Mouse (Mus musculus) heart, embryonic 14.5 days (tissue): ENCODE data around the gene Mettl24. TPM values are rescaled to one million over a fixed set of nuclear protein-coding genes. Genes with fewer than 3 reads are reported as not detected.

Source experiments
- ATAC-seq: fragments of 200-750 bp; cut with Nextera tagmentation; 2 replicates; pipeline ENCODE4 v1.8.0; 2017; ENCODE audit warnings: low read depth, moderate TSS enrichment; ENCODE audit not compliant: insufficient number of reproducible peaks, insufficient read depth, low FRiP score
- H3K27ac ChIP-seq, 2 experiments: fragments of 200-500 bp in 1 of 2; fragments of 300-500 bp in 1 of 2; sonication (generic) in 1 of 2; replicated peaks in 1 of 2; 2 replicates each; pipeline ENCODE4 v1.5.1; 2012 to 2014; ENCODE audit warnings: low read depth in 2 of 2, low read length in 2 of 2, control low read depth in 1 of 2, mild to moderate bottlenecking in 1 of 2, mixed read lengths in 1 of 2; ENCODE audit not compliant: control insufficient read depth in 1 of 2, insufficient read depth in 1 of 2
- H3K27me3 ChIP-seq: fragments of 300-500 bp; sonication (generic); 2 replicates; pipeline ENCODE4 v1.6.1; 2014; ENCODE audit warnings: mild to moderate bottlenecking, low read length, control low read depth; ENCODE audit not compliant: control insufficient read depth, insufficient read depth
- H3K36me3 ChIP-seq: fragments of 300-500 bp; sonication (generic); 2 replicates; pipeline ENCODE4 v1.6.1; 2014; ENCODE audit warnings: mild to moderate bottlenecking, control low read depth, low read length, mixed read lengths; ENCODE audit not compliant: control insufficient read depth, insufficient read depth
- H3K4me1 ChIP-seq, 2 experiments: fragments of 200-500 bp in 1 of 2; fragments of 300-500 bp in 1 of 2; sonication (generic) in 1 of 2; 2 replicates each; pipeline ENCODE4 v1.6.1; 2012 to 2014; ENCODE audit warnings: low read length in 2 of 2, control low read depth in 1 of 2, mixed read lengths in 1 of 2; ENCODE audit not compliant: control insufficient read depth in 2 of 2, insufficient read depth in 2 of 2
- H3K4me2 ChIP-seq: fragments of 300-500 bp; sonication (generic); 2 replicates; pipeline ENCODE4 v1.6.1; 2014; ENCODE audit warnings: mild to moderate bottlenecking, low read length
- H3K4me3 ChIP-seq, 2 experiments: fragments of 200-500 bp in 1 of 2; fragments of 300-500 bp in 1 of 2; sonication (generic) in 1 of 2; 2 replicates each; pipeline ENCODE4 v1.5.1; 2012 to 2014; ENCODE audit warnings: low read length in 2 of 2, mild to moderate bottlenecking in 2 of 2, control low read depth in 1 of 2, low read depth in 1 of 2, moderate library complexity in 1 of 2; ENCODE audit not compliant: control insufficient read depth in 1 of 2, insufficient read depth in 1 of 2
- H3K9ac ChIP-seq: fragments of 300-500 bp; sonication (generic); 2 replicates; pipeline ENCODE4 v1.6.1; 2014; ENCODE audit warnings: mild to moderate bottlenecking, low read length
- H3K9me3 ChIP-seq: fragments of 300-500 bp; sonication (generic); 2 replicates; pipeline ENCODE4 v1.6.1; 2016; ENCODE audit warnings: low read length, control low read depth; ENCODE audit not compliant: control insufficient read depth
- WGBS: fragments of 180-500 bp; shearing (Covaris S2); extraction: QIAGEN DNeasy Blood & Tissue Kit; methylation state at CpG from one replicate; pipeline ENCODE4 v1.1.7; 2014; 5-methylcytosine and 5-hydroxymethylcytosine counted together
- polyA plus RNA-seq: library from polyadenylated mRNA; unstranded; fragments of >200 nt; fragmentation: Nextera tagmentation; extraction: Ambion mirVana; gene quantifications from 2 replicates; pipeline ENCODE4 v1.2.1, GENCODE M21; 2014

Gene Mettl24
- polyA plus RNA-seq, 1 experiment from 2014 or later: 3.6 TPM

GRCm38 (mm10) chr10:40813627-40814026, 130.5 kb downstream of the Mettl24 start:
- 72% methylated on average over 4 of the region's 4 CpGs for WGBS

GRCm38 (mm10) chr10:40816471-40816870, 133.4 kb downstream of the Mettl24 start:
- Histone ChIP-seq H3K4me2 (no peak overlapping the region), H3K4me3 (no peak overlapping the region), H3K4me1 (no peaks in the 10 kb centered on the region), H3K27me3 (no peaks in the 10 kb centered on the region), H3K9ac (no peak overlapping the region), H3K9me3 (no peaks in the 10 kb centered on the region), H3K36me3 (no peaks in the 10 kb centered on the region), H3K27ac (no peak overlapping the region)
- ATAC-seq: no peak
- WGBS: 54% methylated on average over 6 of the region's 6 CpGs

More at GRCm38 (mm10) chr10:40813627-40814026, 130.5 kb downstream of the Mettl24 start:
- Histone ChIP-seq H3K27ac (no peak overlapping the region), H3K4me1 (no peaks in the 10 kb centered on the region), H3K27me3 (no peaks in the 10 kb centered on the region), H3K4me3 (no peak overlapping the region), H3K36me3 (no peaks in the 10 kb centered on the region), H3K9me3 (no peaks in the 10 kb centered on the region), H3K9ac (no peak overlapping the region), H3K4me2 (no peak overlapping the region)
- no peak for ATAC-seq

- no peaks in the 10 kb centered on the region for H3K27me3 ChIP-seq
- H3K27ac ChIP-seq: no peak overlapping the region
- no peak overlapping the region for H3K9ac ChIP-seq
- no peaks in the 10 kb centered on the region for H3K4me1 ChIP-seq
- ATAC-seq: no peak
- H3K4me3 ChIP-seq: no peak overlapping the region
- no peaks in the 10 kb centered on the region for H3K9me3 ChIP-seq
- WGBS: 70% methylated on average over 6 of the region's 6 CpGs
- H3K36me3 ChIP-seq: peaks cover 22% of the 10 kb centered on the region
- no peak overlapping the region for H3K4me2 ChIP-seq
Measured at GRCm38 (mm10) chr10:40825952-40826351, 142.9 kb downstream of the Mettl24 start.

GRCm38 (mm10) chr10:40827706-40828105, 144.6 kb downstream of the Mettl24 start:
- Histone ChIP-seq H3K4me3 (no peak overlapping the region), H3K4me2 (no peak overlapping the region), H3K4me1 (no peaks in the 10 kb centered on the region), H3K36me3 (peaks cover 31% of the 10 kb centered on the region), H3K27me3 (no peaks in the 10 kb centered on the region), H3K27ac (no peak overlapping the region), H3K9me3 (no peaks in the 10 kb centered on the region), H3K9ac (no peak overlapping the region)
- WGBS: 85% methylated on average over 4 of the region's 4 CpGs
- ATAC-seq: no peak

GRCm38 (mm10) chr10:40830312-40830711, 147.2 kb downstream of the Mettl24 start:
- H3K27ac ChIP-seq: no peak overlapping the region
- no peak overlapping the region for H3K9ac ChIP-seq
- 81% methylated on average over 3 of the region's 3 CpGs for WGBS
- no peak for ATAC-seq
- no peaks in the 10 kb centered on the region for H3K27me3 ChIP-seq
- no peaks in the 10 kb centered on the region for H3K9me3 ChIP-seq
- no peak overlapping the region for H3K4me3 ChIP-seq
- no peak overlapping the region for H3K4me2 ChIP-seq
- peaks cover 56% of the 10 kb centered on the region for H3K36me3 ChIP-seq
- no peaks in the 10 kb centered on the region for H3K4me1 ChIP-seq

- Histone ChIP-seq H3K4me3 (no peak overlapping the region), H3K36me3 (peaks cover 60% of the 10 kb centered on the region), H3K9ac (no peak overlapping the region), H3K4me2 (no peak overlapping the region), H3K9me3 (no peaks in the 10 kb centered on the region), H3K4me1 (no peaks in the 10 kb centered on the region), H3K27me3 (no peaks in the 10 kb centered on the region), H3K27ac (no peak overlapping the region)
- WGBS: 93% methylated on average over 6 of the region's 7 CpGs
- ATAC-seq: no peak
Measured at GRCm38 (mm10) chr10:40831267-40831666, 148.2 kb downstream of the Mettl24 start.

- Histone ChIP-seq H3K4me1 (peaks cover 5 to 14% of the 10 kb centered on the region in 2 experiments; a peak in 3 of 4 replicates), H3K36me3 (peaks cover 64% of the 10 kb centered on the region)
- 79% methylated on average over 5 of the region's 5 CpGs for WGBS
Measured at GRCm38 (mm10) chr10:40840086-40840485, 157.0 kb downstream of the Mettl24 start.

GRCm38 (mm10) chr10:40843841-40844240, 160.8 kb downstream of the Mettl24 start:
- Histone ChIP-seq H3K27ac (peak overlapping the region; percentile 6 to 82; a peak in 3 of 4 replicates), H3K4me1 (peaks cover 5 to 14% of the 10 kb centered on the region in 2 experiments; a peak in 3 of 4 replicates), H3K4me2 (peak overlapping the region; percentile 54), H3K9ac (peak overlapping the region; percentile 52; the same call in 1 of the 2 replicates), H3K27me3 (no peaks in the 10 kb centered on the region), H3K9me3 (no peaks in the 10 kb centered on the region), H3K36me3 (peaks cover 70% of the 10 kb centered on the region), H3K4me3 (0 out of 4 replicates have a peak overlapping the region, but pooled peaks of 1 of the 2 experiments have one; percentile 10)
- 66% methylated on average over 5 of the region's 5 CpGs for WGBS
- no peak for ATAC-seq

More at GRCm38 (mm10) chr10:40840086-40840485, 157.0 kb downstream of the Mettl24 start:
- no peak overlapping the region for H3K27ac ChIP-seq
- no peak for ATAC-seq
- no peak overlapping the region for H3K4me3 ChIP-seq
- H3K9me3 ChIP-seq: no peaks in the 10 kb centered on the region
- H3K9ac ChIP-seq: no peak overlapping the region
- H3K4me2 ChIP-seq: no peak overlapping the region
- H3K27me3 ChIP-seq: no peaks in the 10 kb centered on the region
